Mouse (Mus musculus): ENCODE results near the gene Tmod2.
"Not testable (repeated sequence)": the region's sequence is repeated elsewhere in the genome, so short reads cannot be mapped to it uniquely, and the experiment has no call there.

Gene Tmod2

GRCm38 (mm10) chr9:75546885-75547553 lies 64.1 kb downstream of the Tmod2 start:
- peak; percentile 92 for DNase-seq

DNA sequence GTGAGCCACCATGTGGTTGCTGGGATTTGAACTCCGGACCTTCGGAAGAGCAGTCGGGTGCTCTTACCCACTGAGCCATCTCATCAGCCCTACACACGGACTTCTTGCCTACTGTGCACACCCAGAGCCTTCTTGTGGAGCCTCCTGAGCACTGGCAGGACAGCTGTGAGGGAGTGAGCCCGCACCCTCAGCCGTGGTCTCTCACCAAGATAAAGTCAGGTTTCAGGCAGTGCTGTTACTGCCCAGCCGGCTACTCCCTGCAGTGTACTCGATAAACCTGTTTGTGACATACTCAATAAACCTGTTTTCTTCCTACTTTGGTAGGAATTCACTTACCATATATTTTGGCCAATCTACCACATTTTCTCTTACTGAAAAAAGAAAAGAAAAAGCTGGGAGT lies 65.6 kb downstream of the Tmod2 start:
- DNase-seq = no peak

DNA sequence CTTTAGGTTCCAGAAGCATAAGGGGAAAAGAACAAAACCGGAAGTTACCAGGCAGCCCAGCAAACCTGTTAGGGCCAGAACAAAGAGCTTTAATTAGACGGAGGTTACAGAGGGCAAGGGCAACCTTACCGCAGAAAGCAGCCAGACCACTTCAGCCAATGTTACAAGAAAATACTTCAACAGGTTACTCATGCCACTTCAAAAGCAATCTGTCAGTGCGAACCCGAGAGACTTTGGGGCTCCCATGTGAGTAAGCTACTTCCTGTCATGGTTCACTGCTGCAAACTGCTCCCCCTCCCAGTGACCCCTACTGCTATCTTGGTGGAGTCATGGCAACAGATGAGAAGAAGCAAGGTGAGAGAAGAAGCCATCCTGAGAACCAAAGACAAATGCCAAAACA lies 69.6 kb downstream of the Tmod2 start:
- DNase-seq = peak; percentile 21

DNA sequence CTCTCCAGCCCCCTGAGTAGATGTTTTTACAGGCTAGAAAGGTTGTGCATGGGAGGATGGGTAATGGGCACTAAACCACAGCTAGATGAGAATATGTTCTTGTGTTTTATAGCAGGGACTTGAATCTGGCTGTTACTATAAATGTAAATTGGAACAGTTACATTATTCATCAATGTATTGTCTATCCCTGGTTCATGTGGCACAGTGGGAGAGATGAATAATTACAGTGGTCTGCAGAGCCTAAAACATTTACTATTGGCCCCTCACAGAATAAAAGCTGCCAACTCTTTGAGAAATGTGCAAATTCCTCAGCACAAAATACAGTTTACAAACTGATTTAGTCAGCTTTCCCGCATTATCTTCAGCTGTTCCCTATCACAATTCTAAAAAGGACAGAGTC lies 74.7 kb downstream of the Tmod2 start:
- DNase-seq = no peak

GRCm38 (mm10) chr9:75534431-75534962 lies 76.6 kb downstream of the Tmod2 start:
- no peak for DNase-seq

DNA sequence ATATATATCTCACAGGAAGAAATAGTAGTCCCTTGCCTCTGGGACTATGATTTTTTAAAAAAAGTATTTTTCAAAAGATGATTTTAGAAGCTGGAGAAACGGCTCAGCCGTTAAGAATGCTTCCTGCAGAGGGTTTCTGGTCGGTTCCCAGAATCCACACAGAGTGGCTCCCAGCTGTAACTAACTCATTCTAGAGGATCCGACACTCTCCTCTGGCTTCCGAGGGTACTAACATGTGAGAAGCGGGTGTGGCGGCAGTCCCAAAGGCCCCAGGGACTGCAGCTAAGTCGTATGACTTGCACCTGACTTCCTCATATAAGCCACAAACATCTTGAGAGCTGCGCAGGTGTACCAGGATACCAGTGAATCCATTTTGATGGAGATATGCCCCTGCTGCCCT lies 78.1 kb downstream of the Tmod2 start:
- DNase-seq = not testable (repeated sequence)

GRCm38 (mm10) chr9:75532461-75532860 lies 78.7 kb downstream of the Tmod2 start:
- no peak for DNase-seq

DNA sequence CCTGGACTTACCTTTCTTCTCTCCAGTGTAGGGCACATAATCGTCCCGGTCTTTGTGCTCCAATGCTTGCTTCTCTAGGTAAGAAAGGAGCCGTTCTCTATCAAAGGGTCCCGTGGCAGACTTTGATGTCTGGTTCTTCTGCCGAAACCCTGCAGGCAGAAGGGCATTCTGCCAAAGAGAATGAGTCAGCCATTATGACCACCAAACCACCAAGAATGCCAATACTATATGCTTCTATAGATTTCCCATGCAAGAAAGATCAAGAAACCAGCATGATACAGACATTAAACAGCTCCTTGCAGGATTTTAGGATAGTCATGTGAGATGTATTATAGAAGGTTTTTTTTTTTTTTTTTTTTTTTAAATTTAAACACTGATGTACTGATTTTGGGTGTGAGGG lies 81.8 kb downstream of the Tmod2 start:
- no peak for DNase-seq

- DNase-seq = no peak
These were observed 83.0 kb downstream of the Tmod2 start for GRCm38 (mm10) chr9:75528096-75528495.

DNA sequence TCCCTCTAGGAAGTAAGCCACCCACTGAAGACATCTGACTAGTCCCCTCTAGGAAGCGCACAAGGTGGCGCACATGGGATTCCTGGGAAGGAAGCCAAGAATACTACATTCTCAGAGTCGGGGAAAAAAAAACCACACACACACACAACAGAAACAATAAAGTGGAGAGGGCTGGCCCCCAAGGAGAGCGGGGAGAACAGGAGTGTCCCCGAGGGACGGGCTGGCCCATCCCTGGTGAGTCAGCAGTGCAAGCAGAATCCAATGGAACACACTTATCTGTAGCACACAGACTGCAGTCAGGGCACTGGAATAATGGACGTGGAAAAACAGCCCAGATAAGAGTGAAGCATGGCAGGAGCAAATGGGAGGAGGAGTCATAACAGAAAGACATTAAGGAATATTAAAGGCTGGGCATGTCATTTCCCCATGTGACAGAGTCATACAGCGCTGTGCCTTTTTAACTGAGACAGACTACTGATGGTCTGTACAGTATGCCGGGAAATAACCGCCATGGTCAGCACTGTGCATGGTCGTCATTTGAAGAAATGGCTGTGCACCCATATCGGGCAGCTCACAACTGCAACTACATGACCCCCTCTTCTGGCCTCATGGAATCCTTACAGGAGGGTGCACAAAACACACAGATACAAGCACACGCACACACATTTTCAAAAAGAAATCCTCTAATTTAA lies 83.6 kb downstream of the Tmod2 start:
- DNase-seq = peak; percentile 31

DNA sequence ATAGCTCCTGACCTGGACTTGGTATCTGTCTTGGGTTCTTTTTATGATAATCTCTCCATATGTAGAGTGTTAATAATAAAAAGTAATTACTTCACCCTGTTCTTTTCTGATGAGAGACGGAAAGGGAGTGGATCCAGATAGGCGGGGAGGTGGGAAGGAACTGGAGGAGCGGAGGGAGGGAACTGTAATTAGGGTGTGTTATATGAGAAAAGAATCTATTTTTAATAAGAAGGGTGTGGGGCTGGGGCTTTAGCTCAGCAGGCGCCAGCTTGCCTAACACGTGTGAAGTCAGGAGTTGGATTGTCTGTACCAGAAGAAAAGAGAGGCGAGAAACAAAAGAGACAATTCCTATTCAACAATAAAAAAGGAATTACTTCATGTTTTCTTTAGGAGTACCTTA lies 87.5 kb downstream of the Tmod2 start:
- no peak for DNase-seq

- DNase-seq = no peak
These were observed 88.9 kb downstream of the Tmod2 start for GRCm38 (mm10) chr9:75522217-75522616.

DNA sequence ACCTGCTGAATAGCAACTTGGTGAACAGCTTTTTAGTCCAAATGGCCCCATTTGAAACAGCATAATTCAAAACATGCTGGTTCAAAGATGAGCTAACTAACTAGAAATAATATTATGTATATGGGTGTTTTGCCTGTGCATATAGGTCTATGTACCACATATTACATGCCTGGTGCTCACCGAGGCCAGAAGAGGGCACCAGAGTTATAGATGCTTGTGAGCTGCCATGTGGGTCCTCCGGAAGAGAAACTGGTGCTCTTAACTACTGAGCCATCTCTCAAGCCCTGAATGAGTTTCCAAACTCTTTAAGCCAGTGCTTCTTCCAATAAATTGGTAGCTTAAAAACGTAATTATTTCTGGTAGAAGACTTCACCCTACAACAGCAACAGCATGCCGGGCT lies 89.3 kb downstream of the Tmod2 start:
- peak; percentile 65 for DNase-seq

DNA sequence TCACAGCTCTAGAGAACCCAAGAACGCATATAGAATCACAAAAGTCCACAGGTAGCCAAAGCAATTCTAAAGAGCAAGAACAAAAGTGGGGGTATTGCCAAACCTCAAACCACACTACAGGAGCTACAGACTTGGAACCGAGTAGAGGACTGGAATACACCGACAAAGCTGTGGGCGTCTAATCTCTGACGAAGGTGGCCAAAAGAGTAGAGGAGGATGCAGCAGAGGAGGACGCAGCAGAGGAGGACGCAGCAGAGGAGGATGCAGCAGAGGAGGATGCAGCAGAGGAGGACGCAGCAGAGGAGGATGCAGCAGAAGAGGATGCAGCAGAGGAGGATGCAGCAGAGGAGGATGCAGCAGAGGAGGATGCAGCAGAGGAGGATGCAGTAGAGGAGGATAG lies 90.2 kb downstream of the Tmod2 start:
- no peak for DNase-seq

- no peak for DNase-seq
These were observed 93.4 kb downstream of the Tmod2 start for GRCm38 (mm10) chr9:75517751-75518150.
